Mouse (Mus musculus) intestine, embryonic 14.5 days (tissue): ENCODE data around the gene Ldlrad3. TPM values are rescaled to one million over a fixed set of nuclear protein-coding genes. Genes with fewer than 3 reads are reported as not detected.
A peak's percentile ranks its signal among the peaks of the same experiment; 100 is the strongest.

Experiments
- ATAC-seq: fragments of 200-750 bp; cut with Nextera tagmentation; replicated peaks from 2 replicates; pipeline ENCODE4 v1.8.0; 2017; ENCODE audit warnings: low read depth, moderate number of reproducible peaks, moderate TSS enrichment, moderate library complexity; ENCODE audit not compliant: low FRiP score, low TSS enrichment
- DNase-seq: peaks from one replicate; pipeline ENCODE4 v3.0.0-alpha.2; 2018; ENCODE audit warnings: low spot score
- H3K27ac ChIP-seq: fragments of 300-500 bp; sonication (generic); 2 replicates; pipeline ENCODE4 v1.5.1; 2014; ENCODE audit warnings: low read depth, mild to moderate bottlenecking, control low read depth
- H3K27me3 ChIP-seq: fragments of 300-500 bp; sonication (generic); replicated peaks from 2 replicates; pipeline ENCODE4 v1.6.1; 2014; ENCODE audit warnings: low read length, control low read depth; ENCODE audit not compliant: control insufficient read depth, insufficient read depth
- H3K36me3 ChIP-seq: fragments of 300-500 bp; sonication (generic); 2 replicates; pipeline ENCODE4 v1.6.1; 2014; ENCODE audit warnings: low read length, control low read depth; ENCODE audit not compliant: control insufficient read depth, insufficient read depth
- H3K4me1 ChIP-seq: fragments of 300-500 bp; sonication (generic); replicated peaks from 2 replicates; pipeline ENCODE4 v1.6.1; 2014; ENCODE audit warnings: low read length, control low read depth, mixed read lengths; ENCODE audit not compliant: control insufficient read depth, insufficient read depth
- H3K4me2 ChIP-seq: fragments of 300-500 bp; sonication (generic); 2 replicates; pipeline ENCODE4 v1.6.1; 2014; ENCODE audit warnings: low read length
- H3K4me3 ChIP-seq: fragments of 300-500 bp; sonication (generic); 2 replicates; pipeline ENCODE4 v1.5.1; 2014; ENCODE audit warnings: low read depth, low read length, control low read depth, mixed read lengths
- H3K9ac ChIP-seq: fragments of 300-500 bp; sonication (generic); 2 replicates; pipeline ENCODE4 v1.6.1; 2014; ENCODE audit warnings: mild to moderate bottlenecking, low read length
- H3K9me3 ChIP-seq: fragments of 300-500 bp; sonication (generic); 2 replicates; pipeline ENCODE4 v1.6.1; 2016; ENCODE audit warnings: low read length, control low read depth; ENCODE audit not compliant: control insufficient read depth
- WGBS: fragments of 180-500 bp; shearing (Covaris S2); extraction: QIAGEN DNeasy Blood & Tissue Kit; methylation state at CpG from one replicate; pipeline ENCODE4 v1.1.7; 2014; 5-methylcytosine and 5-hydroxymethylcytosine counted together
- polyA plus RNA-seq: library from polyadenylated mRNA; unstranded; fragments of >200 nt; fragmentation: Nextera tagmentation; extraction: Ambion mirVana; gene quantifications from 2 replicates; pipeline ENCODE4 v1.2.1, GENCODE M21; 2014

The Ldlrad3 gene
- polyA plus RNA-seq, 1 experiment from 2014 or later: 31.0 TPM

- Histone ChIP-seq H3K27me3 (no peaks in the 10 kb centered on the region), H3K4me1 (peaks cover 20% of the 10 kb centered on the region), H3K9ac (no peak overlapping the region), H3K36me3 (no peaks in the 10 kb centered on the region), H3K4me2 (no peak overlapping the region), H3K27ac (no peak overlapping the region), H3K4me3 (no peak overlapping the region), H3K9me3 (no peaks in the 10 kb centered on the region)
- WGBS: 88% methylated on average over 5 of the region's 5 CpGs
- no peak for ATAC-seq
- DNase-seq: no peak
Measured at GRCm38 (mm10) chr2:102040456-102040855, 145.7 kb downstream of the Ldlrad3 start.

- no peak overlapping the region for H3K4me2 ChIP-seq
- H3K9ac ChIP-seq: no peak overlapping the region
- H3K4me1 ChIP-seq: peaks cover 20% of the 10 kb centered on the region
- no peaks in the 10 kb centered on the region for H3K9me3 ChIP-seq
- ATAC-seq (no peak), DNase-seq (no peak)
- WGBS: 80% methylated on average over 2 of the region's 2 CpGs
- no peaks in the 10 kb centered on the region for H3K36me3 ChIP-seq
- H3K27ac ChIP-seq: no peak overlapping the region
- no peaks in the 10 kb centered on the region for H3K27me3 ChIP-seq
- no peak overlapping the region for H3K4me3 ChIP-seq
Measured at GRCm38 (mm10) chr2:102040011-102040410, 146.2 kb downstream of the Ldlrad3 start.

- 89% methylated on average over 7 of the region's 7 CpGs for WGBS
- Histone ChIP-seq H3K27ac (no peak overlapping the region), H3K4me3 (no peak overlapping the region), H3K4me2 (no peak overlapping the region), H3K36me3 (no peaks in the 10 kb centered on the region), H3K9me3 (no peaks in the 10 kb centered on the region), H3K27me3 (no peaks in the 10 kb centered on the region), H3K9ac (no peak overlapping the region), H3K4me1 (peaks cover 20% of the 10 kb centered on the region)
- DNase-seq (no peak), ATAC-seq (no peak)
Measured at GRCm38 (mm10) chr2:102038895-102039667, 147.1 kb downstream of the Ldlrad3 start.

- no peak overlapping the region for H3K4me3 ChIP-seq
- no peak overlapping the region for H3K27ac ChIP-seq
- no peaks in the 10 kb centered on the region for H3K36me3 ChIP-seq
- H3K9ac ChIP-seq: no peak overlapping the region
- 42% methylated on average over 10 of the region's 10 CpGs for WGBS
- H3K9me3 ChIP-seq: no peaks in the 10 kb centered on the region
- peaks cover 27% of the 10 kb centered on the region for H3K4me1 ChIP-seq
- ATAC-seq: no peak; the same call in 1 of the 2 replicates
- H3K27me3 ChIP-seq: no peaks in the 10 kb centered on the region
- no peak for DNase-seq
- no peak overlapping the region for H3K4me2 ChIP-seq
Measured at GRCm38 (mm10) chr2:102038229-102038894, 147.8 kb downstream of the Ldlrad3 start.

- WGBS: 52% methylated on average over 18 of the region's 18 CpGs
- no peaks in the 10 kb centered on the region for H3K9me3 ChIP-seq
- peak overlapping the region; percentile 30; the same call in 1 of the 2 replicates for H3K9ac ChIP-seq
- H3K4me1 ChIP-seq: peaks cover 27% of the 10 kb centered on the region
- no peaks in the 10 kb centered on the region for H3K36me3 ChIP-seq
- H3K27me3 ChIP-seq: no peaks in the 10 kb centered on the region
- H3K4me2 ChIP-seq: no peak overlapping the region
- ATAC-seq (no peak), DNase-seq (peak; percentile 59)
- H3K4me3 ChIP-seq: no peak overlapping the region
- H3K27ac ChIP-seq: 0 out of 2 replicates have a peak overlapping the region, but pooled peaks have one; percentile 12
Measured at GRCm38 (mm10) chr2:102036665-102037511, 149.3 kb downstream of the Ldlrad3 start.

- Histone ChIP-seq H3K4me3 (no peak overlapping the region), H3K9ac (no peak overlapping the region), H3K36me3 (no peaks in the 10 kb centered on the region), H3K27ac (no peak overlapping the region), H3K9me3 (no peaks in the 10 kb centered on the region), H3K4me1 (peaks cover 27% of the 10 kb centered on the region), H3K4me2 (no peak overlapping the region), H3K27me3 (no peaks in the 10 kb centered on the region)
- DNase-seq: no peak
- ATAC-seq: no peak
- 73% methylated on average over 11 of the region's 11 CpGs for WGBS
Measured at GRCm38 (mm10) chr2:102034513-102034879, 151.7 kb downstream of the Ldlrad3 start.

GRCm38 (mm10) chr2:102033818-102034512, 152.2 kb downstream of the Ldlrad3 start:
- Histone ChIP-seq H3K4me3 (no peak overlapping the region), H3K9me3 (no peaks in the 10 kb centered on the region), H3K27ac (no peak overlapping the region), H3K27me3 (no peaks in the 10 kb centered on the region), H3K36me3 (no peaks in the 10 kb centered on the region), H3K9ac (no peak overlapping the region), H3K4me2 (no peak overlapping the region), H3K4me1 (peaks cover 26% of the 10 kb centered on the region)
- WGBS: 65% methylated on average over 9 of the region's 9 CpGs
- DNase-seq (no peak), ATAC-seq (no peak)

GRCm38 (mm10) chr2:102032713-102033343, 153.4 kb downstream of the Ldlrad3 start:
- DNase-seq (no peak), ATAC-seq (no peak)
- no peak overlapping the region for H3K9ac ChIP-seq
- H3K27ac ChIP-seq: no peak overlapping the region
- H3K4me2 ChIP-seq: no peak overlapping the region
- H3K4me3 ChIP-seq: no peak overlapping the region
- H3K9me3 ChIP-seq: no peaks in the 10 kb centered on the region
- WGBS: 85% methylated on average over 9 of the region's 9 CpGs
- no peaks in the 10 kb centered on the region for H3K36me3 ChIP-seq
- H3K4me1 ChIP-seq: peaks cover 14% of the 10 kb centered on the region
- H3K27me3 ChIP-seq: no peaks in the 10 kb centered on the region
